Mouse (Mus musculus) brain, embryonic 18.5 days (tissue): ENCODE data around the gene Actr6.
"Not testable (repeated sequence)": the region's sequence is repeated elsewhere in the genome, so short reads cannot be mapped to it uniquely, and the experiment has no call there.

Experiments used
- DNase-seq: peaks from one replicate; pipeline ENCODE4 v3.0.0-alpha.2; 2012; ENCODE audit warnings: low read depth, low spot score

The Actr6 gene

DNA sequence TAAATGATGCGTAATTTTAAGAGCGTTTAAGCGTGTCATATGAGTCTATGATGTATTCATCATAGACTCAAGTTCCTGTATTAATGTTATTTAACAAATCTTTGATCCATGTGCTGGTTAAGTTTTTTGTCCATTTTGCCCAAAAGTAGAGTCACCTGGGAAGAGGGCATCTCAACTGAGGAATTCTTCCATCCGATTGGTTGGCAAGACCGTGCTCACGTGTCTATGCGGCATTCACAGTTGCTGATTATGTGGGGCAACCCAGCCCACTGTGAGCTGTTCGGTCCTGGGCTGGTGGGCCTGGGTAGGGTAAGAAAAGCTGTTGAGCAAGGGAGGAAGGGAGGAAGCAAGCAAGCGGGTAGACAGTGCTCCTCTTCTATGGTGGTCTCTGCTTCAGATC, 6.3 kb upstream of the Actr6 start:
- DNase-seq = no peak

DNA sequence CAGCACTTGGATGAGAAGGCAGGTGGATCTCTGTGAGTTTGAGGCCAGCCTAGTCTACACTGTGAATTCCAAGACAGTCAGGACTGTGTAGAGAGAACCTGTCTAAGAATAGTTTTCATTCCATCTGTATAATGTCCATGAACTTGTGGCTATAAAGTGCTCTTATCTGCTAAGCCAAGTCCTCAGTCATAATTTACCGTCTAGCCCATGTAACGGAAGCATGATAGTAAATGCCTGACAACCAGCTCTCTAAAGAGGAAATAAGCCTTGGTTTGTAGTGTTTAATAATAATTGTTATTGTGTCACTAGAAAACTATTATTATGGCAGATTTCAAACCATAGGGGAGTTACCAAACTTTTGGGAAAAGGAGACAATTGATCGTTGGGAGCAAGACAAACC, 5.8 kb upstream of the Actr6 start:
- no peak for DNase-seq

DNA sequence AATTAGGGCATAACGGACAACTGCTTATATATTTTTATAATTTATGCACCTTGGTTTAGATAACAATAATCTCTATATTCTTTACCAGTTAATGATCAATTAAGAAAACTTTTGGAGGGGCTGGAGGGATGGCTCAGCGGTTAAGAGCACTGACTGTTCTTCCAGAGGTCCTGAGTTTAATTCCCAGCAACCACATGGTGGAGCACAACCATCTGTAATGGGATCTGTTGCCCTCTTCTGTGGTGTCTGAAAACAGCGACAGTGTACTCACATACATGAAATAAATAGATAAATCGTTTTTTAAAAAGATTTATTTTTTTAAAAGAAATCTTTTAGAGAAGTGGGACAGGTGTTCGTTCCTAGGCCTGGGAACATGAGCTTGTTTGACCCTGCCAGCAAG, 5.0 kb upstream of the Actr6 start:
- no peak for DNase-seq

DNA sequence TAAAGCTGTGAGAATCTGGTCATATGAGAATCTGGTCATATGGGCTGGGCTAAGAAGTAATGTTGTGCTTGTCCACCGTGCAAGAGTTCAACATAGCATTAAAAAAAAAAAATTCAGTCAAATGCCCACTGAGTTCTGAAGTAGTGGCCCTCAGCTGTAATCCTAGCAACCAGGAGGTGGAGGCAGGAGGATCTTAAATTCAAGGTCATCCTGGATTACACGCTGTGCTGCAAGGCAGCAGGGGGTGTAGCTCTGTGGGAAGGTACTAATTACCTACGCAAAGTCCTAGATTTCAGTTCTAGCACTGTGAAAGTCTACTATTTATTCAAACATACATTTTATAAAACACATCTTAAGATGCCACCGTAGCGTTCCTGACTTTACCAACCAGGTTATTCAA, 754 bp downstream of the Actr6 start:
- DNase-seq = no peak

DNA sequence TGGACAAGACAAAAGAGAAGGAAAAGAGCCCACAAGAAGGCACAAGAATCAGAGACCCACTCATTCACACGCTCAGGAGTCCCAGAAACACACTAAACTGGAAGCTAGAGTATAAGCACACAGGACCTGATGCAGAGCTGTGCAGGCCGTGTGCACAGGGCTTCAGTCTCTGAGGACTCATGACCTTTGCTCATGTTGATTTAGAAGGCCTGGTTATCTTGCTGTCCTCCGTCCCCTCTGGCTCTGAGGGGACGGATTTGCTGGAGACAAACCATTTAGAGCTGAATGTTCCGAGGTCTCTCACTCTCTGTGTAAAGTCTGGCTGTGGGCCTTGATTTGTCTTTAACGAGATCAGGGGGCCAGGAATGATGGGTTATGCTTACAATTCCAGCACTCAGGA, 1.7 kb downstream of the Actr6 start:
- no peak for DNase-seq

DNA sequence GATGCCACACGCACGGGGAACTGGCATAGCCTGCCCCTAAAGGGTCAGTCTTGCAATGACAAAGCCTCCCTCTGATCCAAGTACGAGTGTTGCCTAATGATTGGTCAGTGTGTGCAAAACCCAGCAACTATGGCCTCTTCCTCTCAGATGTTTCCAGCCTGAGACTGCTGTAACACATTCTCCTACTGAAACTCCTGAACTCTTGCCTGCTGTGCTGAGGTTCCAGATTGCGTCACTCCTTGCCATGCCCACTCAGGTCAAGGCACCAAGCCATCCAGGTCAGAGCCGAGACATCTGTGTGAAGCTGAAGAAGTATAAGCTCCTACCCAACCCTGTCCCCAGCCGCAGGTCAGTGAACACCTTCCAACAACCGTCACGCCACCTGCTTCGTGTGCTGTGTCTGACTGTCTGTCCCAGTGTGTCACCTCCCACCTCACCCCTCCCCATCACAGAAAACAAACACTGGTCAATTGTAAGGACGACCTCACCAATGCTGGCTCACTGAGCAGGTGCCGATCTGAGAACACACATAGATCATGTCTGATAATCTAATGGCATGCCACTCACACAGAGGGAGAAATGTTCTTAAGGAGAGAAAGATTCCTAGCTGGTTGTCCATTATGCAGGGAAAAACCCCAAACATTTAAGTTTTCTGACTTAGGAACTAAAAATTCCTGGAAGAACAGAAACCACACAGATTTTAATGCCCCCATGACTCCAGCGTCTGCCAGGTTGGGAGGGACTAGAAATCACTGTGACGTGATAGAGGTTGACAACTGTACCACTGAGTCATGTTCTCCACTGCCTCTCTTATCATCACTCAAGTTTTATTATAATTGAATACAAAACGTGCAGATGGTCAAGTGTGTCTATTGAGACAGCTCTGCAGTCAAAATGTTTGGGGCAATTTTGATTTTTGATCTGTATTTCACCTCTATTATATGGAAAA, 9.6 kb downstream of the Actr6 start:
- no peak for DNase-seq

DNA sequence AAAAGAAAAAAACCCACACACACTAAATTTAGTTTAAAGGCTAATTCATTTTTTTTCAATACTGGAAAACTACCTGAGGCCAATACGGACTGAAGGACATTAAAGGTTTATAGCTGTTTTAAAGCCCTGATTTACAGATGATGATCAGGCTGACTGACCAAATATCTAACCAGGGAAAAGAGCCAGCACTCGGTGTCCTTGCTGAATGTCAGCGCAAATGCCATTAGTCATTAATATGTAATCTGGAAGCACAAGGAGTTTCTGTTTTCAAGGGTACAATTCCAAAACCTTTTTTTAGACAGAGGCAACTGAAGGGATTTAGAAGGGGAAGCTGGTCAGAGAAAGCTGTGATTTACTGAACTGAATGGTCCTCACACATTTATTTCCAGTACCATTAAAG, 11.3 kb downstream of the Actr6 start:
- no peak for DNase-seq

DNA sequence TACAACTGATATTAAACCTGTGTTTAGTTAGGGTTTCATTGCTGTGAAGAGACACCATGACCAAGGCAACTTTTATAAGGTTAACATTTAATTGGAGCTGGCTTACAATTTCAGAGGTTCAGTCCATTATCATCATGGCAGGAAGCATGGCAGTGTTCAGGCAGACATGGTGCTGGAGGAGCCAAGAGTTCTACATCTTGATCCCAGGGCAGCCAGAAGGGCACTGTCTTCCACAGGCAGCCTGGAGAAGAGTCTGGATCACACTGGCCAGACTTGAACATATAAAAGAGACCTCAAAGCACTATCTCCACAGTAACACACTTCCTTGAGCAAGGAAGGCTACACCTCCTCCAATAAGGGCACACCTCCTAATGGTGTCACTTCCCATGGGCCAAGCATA, 11.8 kb downstream of the Actr6 start:
- DNase-seq = no peak

DNA sequence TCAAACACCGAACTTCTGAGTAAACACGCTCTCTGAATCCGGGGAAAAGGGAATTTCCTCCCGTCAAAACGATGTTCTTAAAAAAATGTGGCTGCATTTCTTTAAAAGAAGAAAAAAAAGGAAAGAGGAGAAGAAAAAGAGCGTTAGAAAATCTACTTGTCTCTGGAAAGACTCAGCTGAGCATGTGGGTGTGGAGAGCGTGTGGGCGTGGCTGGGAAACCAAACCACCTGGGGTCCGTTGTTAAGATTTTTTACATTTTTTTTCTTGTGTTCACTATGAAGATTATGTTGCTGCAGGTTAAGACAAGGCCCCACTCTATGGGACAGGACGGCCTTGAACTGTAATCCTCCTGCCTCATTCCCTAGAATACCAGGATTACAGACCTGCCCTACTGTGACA, 17.2 kb downstream of the Actr6 start:
- DNase-seq = no peak

DNA sequence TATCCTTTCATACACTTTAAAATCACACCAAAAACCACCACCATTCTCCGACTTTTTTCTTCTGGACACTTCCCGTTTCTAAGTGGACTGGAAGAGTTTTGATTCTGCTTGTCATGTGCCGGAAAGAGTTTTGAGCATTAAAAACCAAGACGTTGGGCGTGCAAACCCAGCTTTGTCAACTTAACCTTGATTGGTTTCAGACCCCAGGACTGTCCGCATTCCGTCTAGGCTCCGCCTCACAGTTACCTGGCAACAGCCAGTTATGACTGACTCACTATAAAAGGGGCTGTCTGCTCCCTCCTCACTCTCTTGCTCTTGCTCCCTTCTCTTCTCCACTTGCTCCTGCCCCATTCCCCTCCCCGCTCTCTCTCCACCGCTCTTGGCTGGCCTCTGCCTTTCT, 23.4 kb downstream of the Actr6 start:
- no peak for DNase-seq

DNA sequence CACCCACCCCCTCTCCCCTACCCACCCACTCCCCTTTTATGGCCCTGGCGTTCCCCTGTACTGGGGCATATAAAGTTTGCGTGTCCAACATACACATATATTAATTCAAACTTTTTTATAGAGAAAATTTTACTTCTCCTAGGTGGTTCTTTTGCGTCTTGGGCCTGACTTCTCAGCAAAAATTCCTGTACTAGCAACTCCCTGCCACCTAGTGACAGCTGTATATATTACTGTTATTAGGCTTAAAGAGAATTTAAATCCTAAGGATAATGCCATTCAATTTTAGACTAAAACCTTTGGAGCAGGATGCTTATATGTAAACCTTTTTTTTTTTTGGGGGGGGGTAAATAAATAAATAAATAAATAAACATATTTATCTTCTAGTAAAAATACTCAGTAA, 24.7 kb downstream of the Actr6 start:
- DNase-seq = no peak

DNA sequence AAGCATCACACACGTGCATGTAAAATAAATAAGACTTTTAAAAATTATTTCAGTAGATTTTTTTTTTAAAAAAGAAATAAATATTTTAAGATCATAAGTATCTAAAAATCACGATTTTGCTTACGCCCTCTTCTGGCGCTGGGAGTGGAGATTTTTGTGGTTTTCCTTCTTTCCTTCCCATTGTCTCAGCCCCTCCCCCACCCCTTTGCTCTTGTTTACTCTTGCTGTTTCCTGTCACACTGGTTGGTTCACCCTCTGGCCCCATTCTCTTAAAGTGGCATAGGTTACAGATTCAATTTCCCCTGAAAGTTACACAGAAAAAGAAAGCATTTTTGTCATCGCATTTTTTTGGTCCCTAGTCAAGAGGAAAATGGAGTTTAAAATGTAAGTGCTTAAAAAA, 29.1 kb downstream of the Actr6 start:
- DNase-seq = no peak

DNA sequence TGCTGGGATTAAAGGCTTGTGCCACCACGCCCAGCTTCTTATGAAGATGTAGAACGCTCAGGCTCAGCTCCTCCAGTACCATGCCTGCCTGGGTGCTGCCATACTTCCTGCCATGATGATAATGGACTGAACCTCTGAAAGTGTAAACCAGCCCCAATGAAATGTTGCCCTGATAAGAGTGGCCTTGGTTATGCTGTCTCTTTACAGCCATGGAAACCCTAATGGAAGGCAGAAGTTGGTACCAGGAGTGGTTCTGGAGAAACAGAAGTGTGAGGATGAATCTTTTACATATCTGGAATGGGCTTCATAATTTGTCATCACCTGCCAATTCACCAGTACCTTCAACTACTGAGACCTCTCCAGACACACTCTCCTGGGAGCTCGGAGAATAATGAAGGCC, 34.1 kb downstream of the Actr6 start:
- DNase-seq = no peak

DNA sequence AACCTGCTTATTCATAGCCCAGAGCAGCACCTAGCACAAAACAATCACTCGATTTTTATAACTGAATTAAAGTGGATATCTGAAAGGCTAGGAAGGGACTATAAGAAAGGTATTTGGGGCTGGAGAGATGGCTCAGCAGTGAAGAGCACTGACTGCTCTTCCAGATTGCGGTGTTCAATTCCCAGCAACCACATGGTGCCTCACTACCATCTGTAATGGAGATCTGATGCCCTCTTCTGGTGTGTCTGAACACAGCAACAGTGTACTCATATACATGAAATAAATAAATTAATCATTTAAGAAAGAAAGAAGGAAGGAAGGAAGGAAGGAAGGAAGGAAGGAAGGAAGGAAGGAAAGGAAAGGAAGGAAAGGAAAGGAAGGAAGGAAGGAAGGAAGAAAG, 35.8 kb downstream of the Actr6 start:
- not testable (repeated sequence) for DNase-seq

DNA sequence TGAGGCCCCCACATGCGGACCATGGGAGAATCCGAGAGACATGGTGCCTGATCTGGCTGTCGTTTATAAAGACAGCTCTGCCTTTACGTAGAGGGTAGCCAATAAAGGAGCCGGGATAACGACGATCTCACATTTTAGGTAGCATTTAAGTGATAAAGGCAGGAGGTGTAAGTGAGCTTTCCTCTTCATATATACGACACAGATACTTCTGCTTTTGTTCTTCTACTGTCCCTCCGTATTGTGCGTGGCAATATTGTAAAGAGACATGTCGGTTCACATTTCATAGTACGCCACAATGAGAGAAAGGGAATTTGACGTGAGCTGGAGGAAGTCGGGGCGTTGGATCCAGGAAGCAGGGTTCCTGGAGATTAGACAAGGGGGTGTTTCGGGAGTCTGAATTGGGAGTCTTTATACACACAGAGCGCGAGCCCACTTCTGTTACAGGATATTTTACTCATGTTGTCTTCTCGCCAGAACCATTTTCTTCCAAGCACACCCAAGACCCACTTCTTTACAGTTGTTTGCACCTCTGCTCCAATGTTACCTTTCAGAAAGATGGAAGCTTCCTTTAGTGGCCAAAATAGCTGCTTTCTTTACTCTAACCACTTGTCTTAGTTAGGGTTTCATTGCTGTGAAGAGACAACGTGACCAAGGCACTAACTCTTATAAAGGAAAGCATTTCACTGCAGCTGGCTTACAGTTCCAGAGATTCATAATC, 36.7 kb downstream of the Actr6 start:
- no peak for DNase-seq

DNA sequence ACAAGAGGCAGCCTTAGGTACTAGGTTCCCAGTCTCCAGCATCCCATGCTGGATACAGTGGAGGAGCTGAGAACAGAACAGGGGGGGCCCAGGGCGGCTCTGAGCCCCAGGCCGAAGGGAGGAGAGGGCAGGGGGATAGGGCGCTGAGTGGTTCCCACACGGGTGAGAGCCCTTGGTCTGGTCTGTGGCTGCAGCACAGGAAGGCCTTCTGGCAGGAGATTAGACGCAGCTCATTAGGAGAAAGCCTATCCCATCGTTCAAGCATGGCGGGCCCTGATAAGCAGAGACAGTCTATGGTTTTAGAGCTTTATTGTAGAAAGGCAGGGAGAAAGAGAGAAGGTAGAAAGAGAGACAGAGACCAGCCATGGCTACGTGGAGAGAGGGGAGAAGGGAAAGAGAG, 42.1 kb downstream of the Actr6 start:
- no peak for DNase-seq

DNA sequence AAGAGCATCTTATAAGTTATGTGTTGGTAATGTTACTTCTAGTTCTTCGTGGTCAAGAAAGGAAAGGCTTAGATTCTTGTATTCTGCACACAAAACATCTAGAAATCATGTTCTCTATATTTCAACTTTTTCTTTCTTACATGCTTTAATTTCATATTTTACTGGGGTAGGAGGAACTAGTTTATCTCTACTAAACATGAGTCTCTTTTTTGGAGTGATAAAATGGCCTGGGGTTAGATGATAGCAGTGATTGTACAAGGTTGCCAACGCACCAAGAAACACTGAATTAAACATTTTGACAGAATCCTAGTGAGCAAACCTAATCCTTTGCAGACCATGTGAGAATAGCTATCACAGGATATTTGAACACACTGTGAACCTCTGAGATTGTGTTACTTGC, 44.6 kb downstream of the Actr6 start:
- DNase-seq = no peak

DNA sequence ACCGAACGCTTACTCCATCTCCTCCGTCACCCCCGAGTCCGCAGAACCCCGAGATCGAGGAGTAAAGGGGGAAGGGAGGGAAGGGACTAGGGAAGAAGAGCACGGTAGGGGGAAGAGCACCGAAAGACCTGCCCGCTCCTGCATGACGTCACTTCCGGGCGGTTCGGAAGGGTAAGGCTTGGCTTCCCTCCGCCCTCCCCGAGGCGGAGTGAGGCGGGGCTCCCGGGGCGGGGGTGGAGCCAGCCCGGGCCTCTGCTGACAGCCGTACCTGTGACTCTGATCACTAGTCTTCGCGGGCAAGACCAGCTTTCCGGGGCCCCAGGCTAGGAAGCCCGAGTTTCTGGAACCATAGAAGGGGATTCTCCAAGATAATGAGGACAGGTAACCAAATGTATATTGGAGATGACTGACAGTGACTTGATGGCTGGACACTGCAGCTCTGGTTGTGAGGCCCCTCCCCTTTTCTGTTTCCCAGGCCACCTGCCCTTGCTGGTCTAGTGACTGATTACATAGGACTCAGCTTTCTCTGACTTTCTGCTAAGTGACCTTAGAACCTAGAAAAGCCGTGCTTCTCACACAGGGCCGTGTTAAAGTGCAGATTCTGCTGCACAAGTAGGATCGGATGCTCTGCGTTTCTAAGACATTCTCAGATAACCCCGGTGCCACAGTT, 45.8 kb downstream of the Actr6 start, which contains the start of gene Scyl2:
TSS of gene Scyl2 (minus strand) at position 147 of the 670 bp plus-strand sequence.
- DNase-seq = peak; percentile 86

DNA sequence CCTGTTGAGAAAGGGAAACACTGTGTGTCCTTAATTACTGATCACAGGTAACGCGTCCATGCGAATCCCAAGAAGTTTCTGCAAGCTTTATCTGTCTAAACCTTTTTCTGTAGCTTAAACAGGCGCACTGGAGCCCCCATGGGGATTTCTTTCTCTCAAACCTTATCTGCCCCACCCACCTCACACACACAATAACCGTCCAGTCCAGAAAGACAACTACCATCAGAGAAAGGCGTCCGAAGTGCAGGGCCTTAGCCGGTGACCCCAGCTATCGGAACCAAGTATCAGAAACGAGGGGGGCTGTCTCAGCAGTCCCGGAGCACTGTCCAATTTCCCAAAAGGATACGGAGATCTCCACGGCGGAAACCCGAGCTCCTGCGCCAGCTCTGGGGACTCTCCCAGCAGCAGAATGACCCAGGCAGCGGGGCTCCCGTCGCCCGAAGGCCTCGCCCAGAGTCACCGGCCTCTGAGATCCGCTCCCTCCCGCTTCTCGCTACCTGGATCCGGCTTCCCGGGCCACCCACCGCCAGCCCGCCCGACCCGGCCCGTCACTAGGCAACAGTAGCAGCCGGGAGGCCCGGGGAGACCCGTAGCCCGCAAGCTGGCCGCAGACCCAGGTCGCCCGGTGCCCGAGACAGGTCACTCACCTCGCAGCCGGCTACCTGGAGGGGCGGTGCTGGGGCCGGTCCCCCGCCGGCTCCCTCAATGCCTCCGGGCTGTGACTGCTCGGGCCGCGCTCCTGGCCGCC, 46.5 kb downstream of the Actr6 start:
- no peak for DNase-seq

DNA sequence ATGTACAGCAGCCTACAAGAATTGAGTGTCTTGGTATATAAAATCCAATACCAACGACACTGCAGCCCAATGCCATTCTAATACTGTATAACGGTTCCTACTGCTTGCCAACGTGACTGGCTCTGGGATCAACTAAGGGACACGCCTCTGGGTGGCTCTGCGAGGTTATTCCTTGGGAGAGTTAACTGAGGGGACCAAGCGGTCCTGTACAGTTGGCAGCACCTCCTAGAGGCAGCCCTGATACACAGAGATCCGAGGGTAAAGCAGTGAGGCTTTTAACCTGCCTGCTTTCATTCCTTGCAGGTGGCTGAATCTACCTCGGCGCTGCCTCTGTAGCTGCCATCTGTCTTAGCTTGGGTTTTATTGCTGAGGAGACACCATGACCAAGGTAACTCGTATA, 49.1 kb downstream of the Actr6 start:
- no peak for DNase-seq

DNA sequence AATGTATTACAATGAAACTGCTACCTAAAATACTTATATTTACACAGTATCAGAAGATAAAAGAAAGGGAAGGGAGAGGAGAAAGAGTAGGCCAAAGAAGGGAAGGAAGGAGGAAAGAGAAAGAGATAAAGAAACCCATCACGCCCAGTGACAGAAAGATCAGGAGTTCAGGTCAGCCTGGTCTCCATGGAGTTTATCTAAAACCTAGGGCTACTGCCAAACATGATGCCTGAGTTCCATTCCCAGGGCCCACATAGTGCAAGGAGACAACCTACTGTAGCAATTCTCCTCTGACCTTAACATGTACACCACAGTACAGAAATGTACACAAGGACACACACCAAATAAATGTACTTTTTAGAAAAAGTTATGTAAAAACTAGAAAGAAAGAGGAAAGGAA, 49.9 kb downstream of the Actr6 start:
- no peak for DNase-seq

DNA sequence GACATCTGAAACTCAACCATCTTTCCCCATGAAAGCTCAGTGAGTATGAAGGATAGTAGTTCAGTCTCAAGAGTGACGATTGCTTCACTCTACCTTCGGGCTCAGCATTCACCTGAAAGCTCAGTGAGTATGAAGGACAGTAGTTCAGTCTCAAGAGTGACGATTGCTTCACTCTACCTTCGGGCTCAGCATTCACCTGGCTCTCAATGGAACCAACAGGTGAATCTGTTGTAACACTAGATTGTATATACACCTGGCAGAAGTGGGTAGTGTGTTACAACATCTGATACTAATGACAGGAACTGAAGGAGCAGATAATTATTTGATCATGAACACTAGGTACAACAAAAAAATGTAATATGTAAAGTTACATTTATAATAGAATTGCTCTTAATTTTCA, 50.4 kb downstream of the Actr6 start:
- DNase-seq = no peak
